Mouse (Mus musculus): ENCODE results near the gene Srpk1. TPM values are rescaled to one million over a fixed set of nuclear protein-coding genes. Genes with fewer than 3 reads are reported as not detected.

Gene Srpk1
- polyA plus RNA-seq, 1 experiment from 2014 or later, result 125 TPM

DNA sequence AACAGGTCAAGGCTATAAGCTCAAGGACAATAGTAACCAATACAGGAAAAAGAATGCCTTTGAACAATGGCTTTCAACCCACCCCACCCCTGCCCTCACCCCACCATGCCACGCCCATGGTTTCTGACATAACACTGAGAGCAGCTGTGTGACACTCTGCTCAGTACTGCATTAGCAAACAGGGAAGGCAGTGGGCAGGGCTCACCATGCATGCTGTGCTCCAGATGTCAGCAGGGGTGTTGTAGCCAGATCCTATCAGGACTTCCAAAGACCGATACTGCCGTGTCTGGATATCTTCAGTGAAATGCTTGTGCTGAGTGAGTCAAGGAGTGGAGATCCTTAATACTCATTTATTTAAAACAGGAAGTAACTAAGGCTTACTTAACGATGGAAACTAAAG is 28.5 kb downstream of the Srpk1 start:
- no peak overlapping the region for H3K4me3 ChIP-seq (replicated peaks; ENCODE audit: low read depth, low read length)
- H3K27ac ChIP-seq (replicated peaks; ENCODE audit: low read depth, low read length), result no peak overlapping the region
- no peak for ATAC-seq (ENCODE audit: low FRiP score, low TSS enrichment)
- H3K27me3 ChIP-seq (ENCODE audit: control insufficient read depth, insufficient read depth, low read length), result no peaks in the 10 kb centered on the region
- no peaks in the 10 kb centered on the region for H3K4me1 ChIP-seq (ENCODE audit: control insufficient read depth, insufficient read depth, low read length)
- no peak overlapping the region for H3K9ac ChIP-seq (replicated peaks; ENCODE audit: low read length)
- no peak for DNase-seq
- H3K9me3 ChIP-seq (ENCODE audit: control insufficient read depth, low read length), result no peaks in the 10 kb centered on the region
- 82% methylated on average over 4 of the region's 4 CpGs for WGBS
- H3K36me3 ChIP-seq (ENCODE audit: control insufficient read depth, insufficient read depth, low read length), result peaks cover 86% of the 10 kb centered on the region
- H3K4me2 ChIP-seq (ENCODE audit: low read length), result no peak overlapping the region

GRCm38 (mm10) chr17:28592998-28593397 is 29.5 kb downstream of the Srpk1 start:
- 22% methylated on average over 4 of the region's 4 CpGs for WGBS
- Histone ChIP-seq H3K4me3 (replicated peaks; ENCODE audit: low read depth, low read length) (no peak overlapping the region), H3K4me2 (ENCODE audit: low read length) (no peak overlapping the region), H3K4me1 (ENCODE audit: control insufficient read depth, insufficient read depth, low read length) (no peaks in the 10 kb centered on the region), H3K9ac (replicated peaks; ENCODE audit: low read length) (no peak overlapping the region), H3K36me3 (ENCODE audit: control insufficient read depth, insufficient read depth, low read length) (peaks cover 87% of the 10 kb centered on the region), H3K9me3 (ENCODE audit: control insufficient read depth, low read length) (no peaks in the 10 kb centered on the region), H3K27me3 (ENCODE audit: control insufficient read depth, insufficient read depth, low read length) (no peaks in the 10 kb centered on the region), H3K27ac (replicated peaks; ENCODE audit: low read depth, low read length) (no peak overlapping the region)
- DNase-seq (peak; percentile 86), ATAC-seq (ENCODE audit: low FRiP score, low TSS enrichment) (no peak)

GRCm38 (mm10) chr17:28591476-28591875 is 31.0 kb downstream of the Srpk1 start:
- no peak overlapping the region for H3K4me3 ChIP-seq (replicated peaks; ENCODE audit: low read depth, low read length)
- no peaks in the 10 kb centered on the region for H3K9me3 ChIP-seq (ENCODE audit: control insufficient read depth, low read length)
- H3K27me3 ChIP-seq (ENCODE audit: control insufficient read depth, insufficient read depth, low read length), result no peaks in the 10 kb centered on the region
- no peaks in the 10 kb centered on the region for H3K4me1 ChIP-seq (ENCODE audit: control insufficient read depth, insufficient read depth, low read length)
- no peak overlapping the region for H3K27ac ChIP-seq (replicated peaks; ENCODE audit: low read depth, low read length)
- no peak for DNase-seq
- WGBS, result 92% methylated on average over 5 of the region's 5 CpGs
- no peak overlapping the region for H3K9ac ChIP-seq (replicated peaks; ENCODE audit: low read length)
- no peak for ATAC-seq (ENCODE audit: low FRiP score, low TSS enrichment)
- H3K4me2 ChIP-seq (ENCODE audit: low read length), result no peak overlapping the region
- peaks cover 78% of the 10 kb centered on the region for H3K36me3 ChIP-seq (ENCODE audit: control insufficient read depth, insufficient read depth, low read length)

GRCm38 (mm10) chr17:28590596-28590995 is 31.9 kb downstream of the Srpk1 start:
- H3K4me2 ChIP-seq (ENCODE audit: low read length), result no peak overlapping the region
- H3K4me3 ChIP-seq (replicated peaks; ENCODE audit: low read depth, low read length), result no peak overlapping the region
- H3K9me3 ChIP-seq (ENCODE audit: control insufficient read depth, low read length), result no peaks in the 10 kb centered on the region
- no peak for ATAC-seq (ENCODE audit: low FRiP score, low TSS enrichment)
- H3K9ac ChIP-seq (replicated peaks; ENCODE audit: low read length), result no peak overlapping the region
- no peaks in the 10 kb centered on the region for H3K4me1 ChIP-seq (ENCODE audit: control insufficient read depth, insufficient read depth, low read length)
- WGBS, result 96% methylated on average over 3 of the region's 3 CpGs
- no peak overlapping the region for H3K27ac ChIP-seq (replicated peaks; ENCODE audit: low read depth, low read length)
- DNase-seq, result no peak
- peaks cover 69% of the 10 kb centered on the region for H3K36me3 ChIP-seq (ENCODE audit: control insufficient read depth, insufficient read depth, low read length)
- H3K27me3 ChIP-seq (ENCODE audit: control insufficient read depth, insufficient read depth, low read length), result no peaks in the 10 kb centered on the region

GRCm38 (mm10) chr17:28588591-28588990 is 33.9 kb downstream of the Srpk1 start:
- Histone ChIP-seq H3K27ac (replicated peaks; ENCODE audit: low read depth, low read length) (no peak overlapping the region), H3K9ac (replicated peaks; ENCODE audit: low read length) (no peak overlapping the region), H3K4me2 (ENCODE audit: low read length) (no peak overlapping the region), H3K27me3 (ENCODE audit: control insufficient read depth, insufficient read depth, low read length) (no peaks in the 10 kb centered on the region), H3K36me3 (ENCODE audit: control insufficient read depth, insufficient read depth, low read length) (peaks cover 59% of the 10 kb centered on the region), H3K4me3 (replicated peaks; ENCODE audit: low read depth, low read length) (no peak overlapping the region), H3K9me3 (ENCODE audit: control insufficient read depth, low read length) (no peaks in the 10 kb centered on the region), H3K4me1 (ENCODE audit: control insufficient read depth, insufficient read depth, low read length) (no peaks in the 10 kb centered on the region)
- 87% methylated on average over 2 of the region's 2 CpGs for WGBS
- DNase-seq (no peak), ATAC-seq (ENCODE audit: low FRiP score, low TSS enrichment) (no peak)

GRCm38 (mm10) chr17:28586509-28586908 is 36.0 kb downstream of the Srpk1 start:
- Histone ChIP-seq H3K9ac (replicated peaks; ENCODE audit: low read length) (no peak overlapping the region), H3K27ac (replicated peaks; ENCODE audit: low read depth, low read length) (no peak overlapping the region), H3K4me1 (ENCODE audit: control insufficient read depth, insufficient read depth, low read length) (no peaks in the 10 kb centered on the region), H3K4me3 (replicated peaks; ENCODE audit: low read depth, low read length) (no peak overlapping the region), H3K9me3 (ENCODE audit: control insufficient read depth, low read length) (no peaks in the 10 kb centered on the region), H3K4me2 (ENCODE audit: low read length) (no peak overlapping the region), H3K36me3 (ENCODE audit: control insufficient read depth, insufficient read depth, low read length) (peaks cover 39% of the 10 kb centered on the region), H3K27me3 (ENCODE audit: control insufficient read depth, insufficient read depth, low read length) (no peaks in the 10 kb centered on the region)
- WGBS, result 89% methylated on average over 3 of the region's 3 CpGs
- no peak for DNase-seq
- no peak for ATAC-seq (ENCODE audit: low FRiP score, low TSS enrichment)

DNA sequence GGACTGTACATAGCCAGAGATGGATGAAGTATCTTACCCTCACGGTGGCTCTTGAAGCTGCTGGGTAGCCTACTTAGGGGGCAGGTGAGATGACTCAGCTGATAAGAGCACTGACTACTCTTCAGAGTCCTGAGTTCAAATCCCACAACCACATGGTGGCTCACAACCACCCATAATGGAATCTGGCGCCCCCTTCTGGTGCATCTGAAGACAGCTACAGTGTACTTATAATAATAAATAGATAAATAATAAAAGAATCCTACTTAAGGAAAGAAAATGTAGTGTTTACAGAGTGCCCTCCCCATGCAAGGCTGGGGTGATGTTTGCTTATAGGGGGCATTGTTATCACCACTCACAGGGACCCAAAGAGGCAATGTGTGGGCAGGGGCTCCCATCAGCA is 41.5 kb downstream of the Srpk1 start:
- DNase-seq (peak; percentile 15), ATAC-seq (ENCODE audit: low FRiP score, low TSS enrichment) (no peak)
- Histone ChIP-seq H3K27me3 (ENCODE audit: control insufficient read depth, insufficient read depth, low read length) (no peaks in the 10 kb centered on the region), H3K27ac (replicated peaks; ENCODE audit: low read depth, low read length) (no peak overlapping the region), H3K36me3 (ENCODE audit: control insufficient read depth, insufficient read depth, low read length) (no peaks in the 10 kb centered on the region), H3K4me3 (replicated peaks; ENCODE audit: low read depth, low read length) (no peak overlapping the region), H3K4me2 (ENCODE audit: low read length) (no peak overlapping the region), H3K4me1 (ENCODE audit: control insufficient read depth, insufficient read depth, low read length) (no peaks in the 10 kb centered on the region), H3K9me3 (ENCODE audit: control insufficient read depth, low read length) (no peaks in the 10 kb centered on the region), H3K9ac (replicated peaks; ENCODE audit: low read length) (no peak overlapping the region)
- WGBS, result 61% methylated on average over 2 of the region's 2 CpGs

DNA sequence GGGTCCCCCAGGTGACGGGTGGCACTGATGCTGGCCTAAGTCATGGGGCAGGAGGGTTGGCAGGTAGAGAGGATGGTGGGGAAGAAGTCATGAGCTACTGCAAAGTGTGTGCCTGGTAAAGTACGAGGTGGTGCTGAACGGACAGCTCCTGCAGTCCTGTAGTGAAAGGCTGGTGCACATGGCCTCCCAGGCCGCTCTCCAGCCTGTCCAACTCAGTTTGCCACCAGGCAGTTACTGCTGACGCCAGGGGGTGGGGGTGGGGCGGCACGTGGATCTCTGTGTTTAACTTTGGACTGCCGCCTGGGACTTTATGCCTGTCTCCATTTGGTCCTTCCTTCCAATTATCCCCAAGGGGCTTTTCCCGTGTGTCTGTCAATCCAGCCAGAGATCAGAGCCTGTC is 42.1 kb downstream of the Srpk1 start:
- H3K27me3 ChIP-seq (ENCODE audit: control insufficient read depth, insufficient read depth, low read length), result no peaks in the 10 kb centered on the region
- ATAC-seq (ENCODE audit: low FRiP score, low TSS enrichment) (no peak), DNase-seq (peak; percentile 66)
- H3K27ac ChIP-seq (replicated peaks; ENCODE audit: low read depth, low read length), result no peak overlapping the region
- no peaks in the 10 kb centered on the region for H3K9me3 ChIP-seq (ENCODE audit: control insufficient read depth, low read length)
- no peaks in the 10 kb centered on the region for H3K36me3 ChIP-seq (ENCODE audit: control insufficient read depth, insufficient read depth, low read length)
- 7% methylated on average over 9 of the region's 9 CpGs for WGBS
- peaks cover 6% of the 10 kb centered on the region for H3K4me1 ChIP-seq (ENCODE audit: control insufficient read depth, insufficient read depth, low read length)
- H3K9ac ChIP-seq (replicated peaks; ENCODE audit: low read length), result no peak overlapping the region
- no peak overlapping the region for H3K4me3 ChIP-seq (replicated peaks; ENCODE audit: low read depth, low read length)
- no peak overlapping the region for H3K4me2 ChIP-seq (ENCODE audit: low read length)

DNA sequence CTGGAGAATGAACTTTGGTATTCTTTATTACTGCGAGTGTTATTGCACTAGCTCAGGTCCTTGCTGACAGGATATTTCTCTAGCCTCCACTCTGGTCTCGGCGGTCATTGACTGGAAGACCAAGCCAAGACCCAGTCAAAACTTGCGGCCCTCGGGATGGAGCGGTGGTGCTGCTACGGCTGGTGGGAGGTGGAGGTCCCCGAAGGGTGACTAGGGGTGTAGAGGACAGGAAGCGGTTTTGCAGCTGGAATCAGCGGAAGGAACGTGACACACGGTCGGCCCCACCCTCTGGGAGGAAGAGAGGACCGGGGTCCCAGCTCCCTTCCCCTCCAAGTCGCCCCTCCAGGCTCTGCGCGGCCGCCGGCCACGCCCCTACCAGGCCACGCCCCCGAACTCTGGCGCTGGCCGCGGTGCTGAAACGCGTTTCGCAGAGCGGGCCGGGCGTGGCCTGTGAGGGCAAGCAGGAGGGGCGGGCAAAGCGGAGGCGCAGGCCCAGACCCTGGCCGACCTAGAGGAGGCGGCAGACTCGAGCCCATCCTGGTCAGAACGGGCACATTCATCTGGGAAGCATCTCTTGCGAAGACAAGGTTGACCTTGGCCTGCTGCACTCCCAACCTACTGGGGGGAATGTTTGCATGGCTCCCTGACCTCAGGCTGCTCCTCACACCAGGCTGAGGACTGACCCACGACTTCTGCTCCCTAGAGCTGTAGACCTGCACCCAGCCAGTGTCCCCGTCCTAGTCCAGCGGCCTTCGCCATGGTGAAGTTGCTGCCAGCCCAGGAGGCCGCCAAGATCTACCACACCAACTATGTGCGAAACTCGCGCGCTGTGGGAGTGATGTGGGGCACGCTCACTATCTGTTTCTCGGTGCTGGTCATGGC is 47.0 kb downstream of the Srpk1 start, which contains the start of gene Lhfpl5:
TSS of gene Lhfpl5 (plus strand) at position 398 of the 882 bp plus-strand sequence.
- ATAC-seq (ENCODE audit: low FRiP score, low TSS enrichment) (peak; percentile 62; the same call in 1 of the 2 replicates), DNase-seq (peak; percentile 81)
- Histone ChIP-seq H3K4me2 (ENCODE audit: low read length) (peak within 1 kb of the TSS; percentile 67), H3K36me3 (ENCODE audit: control insufficient read depth, insufficient read depth, low read length) (no peaks in the 10 kb centered on the region), H3K4me3 (replicated peaks; ENCODE audit: low read depth, low read length) (peak within 1 kb of the TSS; percentile 39), H3K27ac (replicated peaks; ENCODE audit: low read depth, low read length) (no peak within 1 kb of the TSS), H3K4me1 (ENCODE audit: control insufficient read depth, insufficient read depth, low read length) (peaks cover 9% of the 10 kb centered on the region), H3K9ac (replicated peaks; ENCODE audit: low read length) (peak within 1 kb of the TSS; percentile 53; the same call in 1 of the 2 replicates), H3K9me3 (ENCODE audit: control insufficient read depth, low read length) (no peaks in the 10 kb centered on the region), H3K27me3 (ENCODE audit: control insufficient read depth, insufficient read depth, low read length) (no peaks in the 10 kb centered on the region)
- WGBS, result 16% methylated on average over 49 of the region's 50 CpGs
